Mouse (Mus musculus) neural tube, embryonic 12.5 days (tissue): ENCODE measurements at regions not wholly inside any gene's neighbourhood (a gene's known extent, or its start where the extent isn't known, plus 50 kb on each side); places are given as distances from the start of the nearest gene placed in this dataset.

Source experiments
- ATAC-seq: fragments of 200-750 bp; cut with Nextera tagmentation; 2 replicates; pipeline ENCODE4 v1.8.0; 2017; ENCODE audit warnings: low read depth, mild to moderate bottlenecking, moderate TSS enrichment, moderate library complexity; ENCODE audit not compliant: low FRiP score
- H3K27ac ChIP-seq: fragments of 300-500 bp; sonication (generic); 2 replicates; pipeline ENCODE4 v1.5.1; 2016
- H3K27me3 ChIP-seq: fragments of 300-500 bp; sonication (generic); replicated peaks from 2 replicates; pipeline ENCODE4 v1.6.1; 2016; ENCODE audit warnings: mild to moderate bottlenecking
- H3K36me3 ChIP-seq: fragments of 300-500 bp; sonication (generic); 2 replicates; pipeline ENCODE4 v1.6.1; 2016; ENCODE audit warnings: mild to moderate bottlenecking
- H3K4me1 ChIP-seq: fragments of 300-500 bp; sonication (generic); 2 replicates; pipeline ENCODE4 v1.6.1; 2016
- H3K4me2 ChIP-seq: fragments of 300-500 bp; sonication (generic); replicated peaks from 2 replicates; pipeline ENCODE4 v1.6.1; 2016; ENCODE audit warnings: mild to moderate bottlenecking
- H3K4me3 ChIP-seq: fragments of 300-500 bp; sonication (generic); 2 replicates; pipeline ENCODE4 v1.5.1; 2016
- H3K9ac ChIP-seq: fragments of 300-500 bp; sonication (generic); 2 replicates; pipeline ENCODE4 v1.6.1; 2016; ENCODE audit warnings: mild to moderate bottlenecking
- H3K9me3 ChIP-seq: fragments of 300-500 bp; sonication (generic); 2 replicates; pipeline ENCODE4 v1.6.1; 2016; ENCODE audit warnings: mild to moderate bottlenecking
- WGBS: fragments of 180-500 bp; shearing (Covaris S2); methylation state at CpG from one replicate; pipeline ENCODE4 v1.1.7; 2016; 5-methylcytosine and 5-hydroxymethylcytosine counted together

GRCm38 (mm10) chr9:115361191-115361590, 51.0 kb upstream of the Stt3b start:
- Histone ChIP-seq H3K4me2 (no peak overlapping the region), H3K4me1 (no peaks in the 10 kb centered on the region; the same call in 1 of the 2 replicates), H3K27ac (no peak overlapping the region), H3K9me3 (0 out of 2 replicates have a peak, but pooled peaks cover 9% of the 10 kb centered on the region), H3K4me3 (no peak overlapping the region), H3K36me3 (no peaks in the 10 kb centered on the region), H3K27me3 (no peaks in the 10 kb centered on the region), H3K9ac (no peak overlapping the region)
- no peak for ATAC-seq
- 65% methylated on average over 5 of the region's 5 CpGs for WGBS

DNA sequence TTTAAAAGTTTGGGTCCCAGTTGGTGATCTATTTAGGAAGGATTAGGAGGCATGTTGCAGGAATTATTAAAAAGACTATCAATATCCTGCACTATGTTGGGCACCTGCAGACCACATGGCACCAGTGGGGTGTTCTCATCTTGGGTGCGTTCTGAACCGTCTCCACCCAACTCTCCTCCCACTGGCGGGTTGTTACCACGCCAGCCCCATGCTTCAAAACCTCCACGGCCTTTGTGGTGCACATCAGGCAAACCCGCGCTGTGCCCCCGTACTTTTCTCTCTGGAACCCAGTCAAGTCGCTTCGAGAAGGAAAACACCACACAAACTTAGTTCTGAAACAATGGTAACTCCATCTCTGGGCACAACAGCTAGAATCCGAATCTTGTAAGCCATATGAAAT, 51.7 kb upstream of the Stt3b start:
- 0 out of 2 replicates have a peak, but pooled peaks cover 9% of the 10 kb centered on the region for H3K9me3 ChIP-seq
- no peaks in the 10 kb centered on the region; the same call in 1 of the 2 replicates for H3K4me1 ChIP-seq
- H3K9ac ChIP-seq: no peak overlapping the region
- H3K4me3 ChIP-seq: no peak overlapping the region
- no peak overlapping the region for H3K4me2 ChIP-seq
- no peaks in the 10 kb centered on the region for H3K36me3 ChIP-seq
- H3K27ac ChIP-seq: no peak overlapping the region
- WGBS: 93% methylated on average over 11 of the region's 11 CpGs
- no peaks in the 10 kb centered on the region for H3K27me3 ChIP-seq
- no peak for ATAC-seq

GRCm38 (mm10) chr9:115362486-115362885, 52.3 kb upstream of the Stt3b start:
- no peak for ATAC-seq
- no peaks in the 10 kb centered on the region for H3K36me3 ChIP-seq
- H3K9me3 ChIP-seq: 0 out of 2 replicates have a peak, but pooled peaks cover 9% of the 10 kb centered on the region
- H3K9ac ChIP-seq: no peak overlapping the region
- no peak overlapping the region for H3K4me2 ChIP-seq
- no peaks in the 10 kb centered on the region for H3K4me1 ChIP-seq
- 84% methylated on average over 4 of the region's 4 CpGs for WGBS
- H3K4me3 ChIP-seq: no peak overlapping the region
- H3K27me3 ChIP-seq: no peaks in the 10 kb centered on the region
- H3K27ac ChIP-seq: no peak overlapping the region

DNA sequence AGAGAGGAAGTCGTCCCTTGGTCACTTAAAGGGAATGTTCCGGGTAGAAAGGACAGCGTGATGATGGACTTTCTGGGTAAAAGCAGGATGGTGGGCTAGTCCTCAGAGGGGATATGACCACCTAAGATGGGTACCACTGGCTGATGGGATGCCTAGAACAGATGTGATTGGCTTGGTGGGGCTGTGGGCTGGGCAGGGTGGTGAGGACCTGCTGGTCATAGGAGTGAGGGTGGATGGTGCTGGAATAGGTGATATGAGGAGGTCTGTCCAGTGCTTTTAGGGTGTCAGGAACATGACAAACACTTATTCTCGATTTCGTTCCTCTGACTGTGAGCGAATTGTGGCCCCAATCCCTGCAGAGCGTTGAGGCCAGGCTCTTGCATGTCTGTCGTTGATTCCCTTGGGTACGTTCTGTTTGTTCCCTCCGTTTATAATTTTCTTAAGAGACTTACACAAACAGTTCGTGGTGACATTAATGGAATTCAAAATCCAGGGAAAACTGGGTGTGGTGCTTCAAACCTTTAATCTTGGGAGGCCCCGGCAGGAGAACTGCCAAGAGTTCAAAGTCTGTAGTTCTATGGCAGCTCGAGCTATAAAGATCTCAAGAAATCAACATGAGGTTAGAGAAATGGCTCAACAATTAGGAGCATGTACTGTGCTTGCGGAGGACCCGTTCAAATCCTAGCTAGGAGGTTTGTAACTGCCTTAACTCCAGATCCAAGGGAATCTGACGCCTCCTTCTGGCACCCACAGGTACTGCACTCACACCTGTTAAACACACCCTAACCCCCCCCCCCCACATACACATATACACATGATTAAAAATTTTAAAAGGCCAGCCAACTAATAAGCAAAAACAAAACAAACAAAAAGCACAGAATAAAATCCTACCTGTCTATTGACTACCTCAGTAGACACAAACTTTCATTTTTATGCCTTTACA, 55.0 kb upstream of the Stt3b start:
- 90% methylated on average over 16 of the region's 16 CpGs for WGBS
- no peaks in the 10 kb centered on the region for H3K36me3 ChIP-seq

GRCm38 (mm10) chr9:115367808-115368207, 57.6 kb upstream of the Stt3b start:
- H3K4me1 ChIP-seq: no peaks in the 10 kb centered on the region
- no peak overlapping the region for H3K9ac ChIP-seq
- no peaks in the 10 kb centered on the region for H3K27me3 ChIP-seq
- 64% methylated on average over 3 of the region's 3 CpGs for WGBS
- no peaks in the 10 kb centered on the region for H3K36me3 ChIP-seq
- H3K27ac ChIP-seq: no peak overlapping the region
- no peak for ATAC-seq
- no peak overlapping the region for H3K4me2 ChIP-seq
- 0 out of 2 replicates have a peak, but pooled peaks cover 9% of the 10 kb centered on the region for H3K9me3 ChIP-seq
- H3K4me3 ChIP-seq: no peak overlapping the region

More for the DNA sequence above, 55.0 kb upstream of the Stt3b start:
- H3K27ac ChIP-seq: no peak overlapping the region
- H3K9me3 ChIP-seq: 0 out of 2 replicates have a peak, but pooled peaks cover 9% of the 10 kb centered on the region
- no peak overlapping the region for H3K4me3 ChIP-seq
- no peaks in the 10 kb centered on the region for H3K27me3 ChIP-seq
- H3K9ac ChIP-seq: no peak overlapping the region
- H3K4me1 ChIP-seq: no peaks in the 10 kb centered on the region
- ATAC-seq: no peak
- no peak overlapping the region for H3K4me2 ChIP-seq

DNA sequence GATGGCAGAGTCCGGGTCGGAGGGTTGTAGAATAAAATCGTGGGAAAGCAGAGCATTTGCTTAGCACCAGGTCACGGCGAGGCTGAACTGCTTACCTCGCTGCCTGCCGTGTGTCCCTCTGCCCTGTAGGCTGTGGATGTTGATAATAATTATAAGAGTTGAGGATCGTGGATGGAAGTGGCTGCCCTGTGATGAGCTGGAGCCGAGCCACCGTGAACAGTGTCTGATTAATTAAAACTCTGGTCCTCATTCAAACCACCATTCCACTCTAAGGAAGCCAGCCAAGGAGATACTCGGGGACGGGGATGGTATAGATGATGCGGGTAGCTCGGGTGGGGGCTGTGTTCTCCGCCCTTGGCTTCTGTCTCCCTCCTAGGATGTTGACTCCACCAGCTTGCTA, 70.1 kb upstream of the Stt3b start:
- H3K9ac ChIP-seq: no peak overlapping the region
- WGBS: 76% methylated on average over 15 of the region's 15 CpGs
- no peak overlapping the region for H3K4me2 ChIP-seq
- no peaks in the 10 kb centered on the region for H3K27me3 ChIP-seq
- no peak overlapping the region for H3K4me3 ChIP-seq
- no peak for ATAC-seq
- H3K36me3 ChIP-seq: no peaks in the 10 kb centered on the region
- no peak overlapping the region for H3K27ac ChIP-seq
- H3K9me3 ChIP-seq: no peaks in the 10 kb centered on the region
- H3K4me1 ChIP-seq: no peaks in the 10 kb centered on the region

DNA sequence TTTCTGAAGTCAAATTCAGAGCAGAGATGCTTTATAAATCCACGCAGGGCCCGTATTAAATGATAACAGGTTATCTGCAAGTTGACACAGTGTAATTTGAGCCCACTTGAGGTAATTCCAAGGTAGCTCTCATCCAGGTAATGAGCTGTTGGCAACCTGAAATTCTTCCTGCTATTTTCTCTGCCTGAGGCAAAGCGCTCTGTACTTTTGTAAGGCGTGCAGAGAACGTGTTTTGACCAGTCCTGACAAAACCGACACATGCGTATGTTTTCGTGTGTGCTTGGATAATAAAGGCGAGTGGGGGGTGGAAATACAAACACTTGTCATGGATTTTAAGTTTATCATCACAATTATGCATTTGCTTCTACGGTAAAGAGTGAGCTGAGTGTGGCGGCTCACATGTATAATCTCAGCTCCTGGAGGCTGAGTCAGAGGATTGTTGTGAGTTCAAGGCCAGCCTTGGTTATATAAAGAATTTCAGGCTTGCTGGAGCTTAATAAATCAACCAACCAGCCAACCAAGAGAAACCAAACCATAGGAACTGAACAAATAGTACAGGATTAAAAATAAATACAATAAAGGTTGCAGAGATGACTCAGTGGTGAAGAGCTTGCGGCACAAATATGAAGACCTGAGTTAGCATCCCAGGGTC, 72.7 kb upstream of the Stt3b start:
- Histone ChIP-seq H3K4me3 (no peak overlapping the region), H3K36me3 (no peaks in the 10 kb centered on the region), H3K9ac (no peak overlapping the region), H3K4me1 (no peaks in the 10 kb centered on the region), H3K4me2 (no peak overlapping the region), H3K9me3 (no peaks in the 10 kb centered on the region), H3K27me3 (no peaks in the 10 kb centered on the region), H3K27ac (no peak overlapping the region)
- no peak for ATAC-seq
- 93% methylated on average over 12 of the region's 12 CpGs for WGBS

DNA sequence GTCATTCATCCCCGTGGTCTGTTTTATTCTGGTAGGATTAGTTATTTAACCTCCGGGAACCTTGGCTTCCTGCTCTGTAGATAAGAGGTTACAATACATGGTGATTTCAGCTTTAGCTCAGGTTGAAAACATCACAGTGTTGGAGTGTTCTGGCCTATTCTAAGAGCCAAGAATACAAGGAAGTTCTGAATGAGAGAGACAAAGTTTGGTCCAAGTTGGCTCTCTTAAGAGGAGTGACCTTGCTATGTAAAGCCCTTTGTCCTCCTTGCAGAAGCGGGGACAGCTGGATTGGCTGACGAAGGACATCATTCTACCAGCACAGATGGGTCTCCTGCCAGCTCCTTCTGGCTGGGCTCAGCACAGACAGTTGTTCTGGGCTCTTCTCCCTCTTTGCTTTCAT, 73.7 kb upstream of the Stt3b start:
- Histone ChIP-seq H3K27me3 (no peaks in the 10 kb centered on the region), H3K4me3 (no peak overlapping the region), H3K4me2 (no peak overlapping the region), H3K27ac (no peak overlapping the region), H3K36me3 (no peaks in the 10 kb centered on the region), H3K9ac (no peak overlapping the region), H3K9me3 (no peaks in the 10 kb centered on the region), H3K4me1 (no peaks in the 10 kb centered on the region)
- no peak for ATAC-seq
- WGBS: 79% methylated on average over 4 of the region's 4 CpGs

- Histone ChIP-seq H3K36me3 (no peaks in the 10 kb centered on the region), H3K4me3 (no peak overlapping the region), H3K27me3 (no peaks in the 10 kb centered on the region), H3K4me2 (no peak overlapping the region), H3K4me1 (no peaks in the 10 kb centered on the region), H3K27ac (no peak overlapping the region), H3K9ac (no peak overlapping the region), H3K9me3 (no peaks in the 10 kb centered on the region)
- ATAC-seq: no peak
- 83% methylated on average over 1 of the region's 1 CpGs for WGBS
These were observed 74.1 kb upstream of the Stt3b start for GRCm38 (mm10) chr9:115384345-115384744.

- H3K4me3 ChIP-seq: no peak overlapping the region
- no peak overlapping the region for H3K4me2 ChIP-seq
- no peaks in the 10 kb centered on the region for H3K36me3 ChIP-seq
- WGBS: 83% methylated on average over 26 of the region's 26 CpGs
- H3K4me1 ChIP-seq: peaks cover 18% of the 10 kb centered on the region
- H3K27me3 ChIP-seq: no peaks in the 10 kb centered on the region
- ATAC-seq: no peak
- no peak overlapping the region for H3K9ac ChIP-seq
- no peaks in the 10 kb centered on the region for H3K9me3 ChIP-seq
- H3K27ac ChIP-seq: no peak overlapping the region
These were observed 77.5 kb upstream of the Stt3b start for GRCm38 (mm10) chr9:115387471-115388360.

DNA sequence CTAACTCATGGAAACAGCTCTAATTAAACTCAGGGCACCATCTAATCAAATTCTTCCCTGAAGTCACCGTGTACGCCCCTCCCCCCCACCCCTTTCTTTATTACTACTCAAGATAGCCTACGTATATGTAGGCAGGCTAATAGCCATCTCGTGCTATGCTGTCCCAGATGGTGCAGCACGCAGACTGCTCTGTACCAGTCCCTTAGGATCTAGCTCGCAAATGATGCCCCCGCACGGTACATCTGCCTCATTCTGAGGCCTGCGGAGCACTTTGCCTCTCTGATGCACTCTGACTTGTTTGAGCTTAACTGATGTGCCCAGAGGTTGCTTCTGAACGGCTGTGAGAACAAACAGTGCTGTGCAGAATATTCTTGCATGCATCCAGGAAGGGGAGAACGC, 78.1 kb upstream of the Stt3b start:
- Histone ChIP-seq H3K27me3 (no peaks in the 10 kb centered on the region), H3K4me1 (peaks cover 18% of the 10 kb centered on the region), H3K9me3 (no peaks in the 10 kb centered on the region), H3K36me3 (no peaks in the 10 kb centered on the region), H3K27ac (no peak overlapping the region), H3K4me2 (no peak overlapping the region), H3K4me3 (no peak overlapping the region), H3K9ac (no peak overlapping the region)
- WGBS: 72% methylated on average over 11 of the region's 11 CpGs
- ATAC-seq: no peak; the same call in 1 of the 2 replicates

DNA sequence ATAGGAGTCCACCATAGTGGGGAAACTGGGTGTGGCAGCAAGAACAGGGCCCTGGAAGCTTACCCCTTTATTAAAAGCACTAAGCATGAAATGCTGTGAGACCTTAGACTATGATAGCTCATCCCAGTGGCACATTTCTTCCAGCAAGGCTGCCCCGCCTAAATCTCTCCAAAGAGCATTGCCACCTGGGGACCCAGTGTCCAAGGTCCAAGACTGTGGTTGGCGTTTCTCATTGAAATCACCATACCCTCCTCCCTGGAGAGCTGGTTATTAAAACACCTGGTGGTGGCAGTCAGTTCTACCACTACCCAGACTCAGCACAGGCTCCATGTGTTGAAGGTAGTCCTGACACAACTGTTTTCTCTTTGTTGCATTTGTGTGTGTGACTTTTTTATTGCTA, 78.9 kb upstream of the Stt3b start:
- WGBS: 89% methylated on average over 2 of the region's 2 CpGs
- Histone ChIP-seq H3K4me1 (peaks cover 18% of the 10 kb centered on the region), H3K4me3 (no peak overlapping the region), H3K36me3 (no peaks in the 10 kb centered on the region), H3K27ac (no peak overlapping the region), H3K9me3 (no peaks in the 10 kb centered on the region), H3K4me2 (no peak overlapping the region), H3K27me3 (no peaks in the 10 kb centered on the region), H3K9ac (no peak overlapping the region)
- no peak for ATAC-seq
